Mouse (Mus musculus) forebrain, embryonic 16.5 days (tissue): Measurements from ENCODE around the gene Ptrh1. TPM values are rescaled to one million over a fixed set of nuclear protein-coding genes. Genes with fewer than 3 reads are reported as not detected.

Experiments
- ATAC-seq: fragments of 200-750 bp; cut with Nextera tagmentation; 2 replicates; pipeline ENCODE4 v1.8.0; 2017; ENCODE audit warnings: mild to moderate bottlenecking, moderate library complexity
- H3K27ac ChIP-seq: fragments of 300-500 bp; sonication (generic); 2 replicates; pipeline ENCODE4 v1.5.1; 2014; ENCODE audit warnings: low read length, control low read depth
- H3K27me3 ChIP-seq: fragments of 300-500 bp; sonication (generic); replicated peaks from 2 replicates; pipeline ENCODE4 v1.6.1; 2014; ENCODE audit warnings: low read length; ENCODE audit not compliant: control insufficient read depth, insufficient read depth
- H3K36me3 ChIP-seq: fragments of 300-500 bp; sonication (generic); 2 replicates; pipeline ENCODE4 v1.6.1; 2014; ENCODE audit not compliant: control insufficient read depth, insufficient read depth
- H3K4me1 ChIP-seq: fragments of 300-500 bp; sonication (generic); replicated peaks from 2 replicates; pipeline ENCODE4 v1.6.1; 2014; ENCODE audit warnings: low read length; ENCODE audit not compliant: control insufficient read depth, insufficient read depth
- H3K4me2 ChIP-seq: fragments of 300-500 bp; sonication (generic); 2 replicates; pipeline ENCODE4 v1.6.1; 2014; ENCODE audit warnings: mild to moderate bottlenecking, low read length, control low read depth
- H3K4me3 ChIP-seq: fragments of 300-500 bp; sonication (generic); replicated peaks from 2 replicates; pipeline ENCODE4 v1.5.1; 2014; ENCODE audit warnings: mild to moderate bottlenecking, low read length, control low read depth
- H3K9ac ChIP-seq: fragments of 300-500 bp; sonication (generic); replicated peaks from 2 replicates; pipeline ENCODE4 v1.6.1; 2014; ENCODE audit warnings: low read depth, low read length, control low read depth
- H3K9me3 ChIP-seq: fragments of 300-500 bp; sonication (generic); 2 replicates; pipeline ENCODE4 v1.6.1; 2016; ENCODE audit warnings: low read length; ENCODE audit not compliant: control insufficient read depth
- WGBS: fragments of 180-500 bp; shearing (Covaris S2); extraction: QIAGEN DNeasy Blood & Tissue Kit; methylation state at CpG from one replicate; pipeline ENCODE4 v1.1.7; 2014; 5-methylcytosine and 5-hydroxymethylcytosine counted together
- polyA plus RNA-seq: library from polyadenylated mRNA; unstranded; fragments of >200 nt; fragmentation: Nextera tagmentation; extraction: Ambion mirVana; gene quantifications from 2 replicates; pipeline ENCODE4 v1.2.1, GENCODE M21; 2015

Ptrh1 gene
- polyA plus RNA-seq, 1 experiment from 2014 or later: 6.9 TPM

- no peak overlapping the region for H3K4me2 ChIP-seq
- no peak overlapping the region for H3K4me3 ChIP-seq
- no peaks in the 10 kb centered on the region for H3K27me3 ChIP-seq
- H3K9ac ChIP-seq: no peak overlapping the region
- peaks cover 5% of the 10 kb centered on the region; the same call in 1 of the 2 replicates for H3K36me3 ChIP-seq
- H3K9me3 ChIP-seq: no peaks in the 10 kb centered on the region
- 51% methylated on average over 8 of the region's 8 CpGs for WGBS
- ATAC-seq: no peak
- no peak overlapping the region; the same call in 1 of the 2 replicates for H3K27ac ChIP-seq
- H3K4me1 ChIP-seq: peaks cover 6% of the 10 kb centered on the region
These were observed 48.6 kb downstream of the Ptrh1 start for GRCm38 (mm10) chr2:32824181-32824580.

DNA sequence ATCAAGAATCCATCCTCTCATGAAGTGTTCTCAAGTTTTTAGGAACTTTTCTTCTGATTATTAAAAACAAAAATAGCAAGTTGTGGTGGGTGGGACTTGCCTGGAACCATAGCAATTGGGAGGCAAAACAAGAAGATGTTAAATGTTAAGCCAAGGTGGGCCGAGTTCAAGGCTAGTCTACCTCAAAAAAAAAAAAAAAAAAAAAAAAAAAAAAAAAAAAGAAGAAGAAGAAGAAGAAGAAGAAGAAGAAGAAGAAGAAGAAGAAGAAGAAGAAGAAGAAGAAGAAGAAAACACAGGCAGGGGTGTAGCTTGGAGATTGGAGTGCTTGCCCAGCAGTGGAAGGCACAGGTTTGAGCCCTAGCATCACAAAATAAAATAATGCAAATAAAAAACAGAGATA is 49.2 kb downstream of the Ptrh1 start:
- Histone ChIP-seq H3K36me3 (0 out of 2 replicates have a peak, but pooled peaks cover 1% of the 10 kb centered on the region), H3K9me3 (no peaks in the 10 kb centered on the region), H3K9ac (no peak overlapping the region), H3K27ac (no peak overlapping the region), H3K4me1 (peaks cover 6% of the 10 kb centered on the region), H3K4me3 (no peak overlapping the region), H3K27me3 (no peaks in the 10 kb centered on the region), H3K4me2 (no peak overlapping the region)
- no peak for ATAC-seq
- 100% methylated on average over 1 of the region's 1 CpGs for WGBS

- Histone ChIP-seq H3K4me1 (peaks cover 6% of the 10 kb centered on the region), H3K27ac (no peak overlapping the region), H3K4me2 (no peak overlapping the region), H3K4me3 (no peak overlapping the region), H3K36me3 (no peaks in the 10 kb centered on the region), H3K9ac (no peak overlapping the region), H3K9me3 (no peaks in the 10 kb centered on the region), H3K27me3 (no peaks in the 10 kb centered on the region)
- ATAC-seq: no peak
- WGBS: 83% methylated on average over 6 of the region's 6 CpGs
These were observed 50.2 kb downstream of the Ptrh1 start for GRCm38 (mm10) chr2:32825796-32826195.

Other genes with a start within 250 kb of the Ptrh1 start
- 4.7 and 5.6 TPM in 2 replicates for gene Fam102a, start 240.5 kb upstream of the Ptrh1 start, polyA plus RNA-seq
- 136 and 141 TPM in 2 replicates for gene Dpm2, start 204.9 kb upstream of the Ptrh1 start, polyA plus RNA-seq
- 3.9 and 6.8 TPM in 2 replicates for gene Pip5kl1, start 201.0 kb upstream of the Ptrh1 start, polyA plus RNA-seq
- 0.42 and 0.60 TPM in 2 replicates for gene 9430097D07Rik, start 200.1 kb upstream of the Ptrh1 start, polyA plus RNA-seq
- gene St6galnac4, start 188.7 kb upstream of the Ptrh1 start, polyA plus RNA-seq: 27.4 and 29.6 TPM in 2 replicates
- gene St6galnac6, start 176.1 kb upstream of the Ptrh1 start, polyA plus RNA-seq: 18.3 and 21.6 TPM in 2 replicates
- gene Ak1, start 154.0 kb upstream of the Ptrh1 start, polyA plus RNA-seq: 83.8 and 91.2 TPM in 2 replicates
- gene Eng, start 129.2 kb upstream of the Ptrh1 start, polyA plus RNA-seq: 27.3 and 31.9 TPM in 2 replicates
- 21.5 and 23.7 TPM in 2 replicates for gene Fpgs, start 71.6 kb upstream of the Ptrh1 start, polyA plus RNA-seq
- 82.2 and 85.0 TPM in 2 replicates for gene Cdk9, start 62.7 kb upstream of the Ptrh1 start, polyA plus RNA-seq
- 41.9 and 43.0 TPM in 2 replicates for gene Sh2d3c, start 54.7 kb upstream of the Ptrh1 start, polyA plus RNA-seq
- gene 6330409D20Rik, start 34.8 kb upstream of the Ptrh1 start, polyA plus RNA-seq: 2.8 and 3.5 TPM in 2 replicates
- gene Tor2a, start 18.6 kb upstream of the Ptrh1 start, polyA plus RNA-seq: 62.1 and 65.4 TPM in 2 replicates
- gene Ttc16, start 153 bp upstream of the Ptrh1 start, polyA plus RNA-seq: 0.41 and 0.62 TPM in 2 replicates
- gene Cfap157, start 8.6 kb downstream of the Ptrh1 start, polyA plus RNA-seq: 0.58 and 0.66 TPM in 2 replicates
- gene Stxbp1, start 71.5 kb downstream of the Ptrh1 start, polyA plus RNA-seq: 227 and 251 TPM in 2 replicates
- gene Fam129b, start 100.3 kb downstream of the Ptrh1 start, polyA plus RNA-seq: 36.4 and 41.1 TPM in 2 replicates
- 101 and 105 TPM in 2 replicates for gene Rpl12, start 185.8 kb downstream of the Ptrh1 start, polyA plus RNA-seq
- 18.1 and 21.9 TPM in 2 replicates for gene Lrsam1, start 185.8 kb downstream of the Ptrh1 start, polyA plus RNA-seq
- gene Slc2a8, start 206.3 kb downstream of the Ptrh1 start, polyA plus RNA-seq: 23.9 and 24.0 TPM in 2 replicates